Mouse (Mus musculus): ENCODE results near the gene Frmpd3.

DNA sequence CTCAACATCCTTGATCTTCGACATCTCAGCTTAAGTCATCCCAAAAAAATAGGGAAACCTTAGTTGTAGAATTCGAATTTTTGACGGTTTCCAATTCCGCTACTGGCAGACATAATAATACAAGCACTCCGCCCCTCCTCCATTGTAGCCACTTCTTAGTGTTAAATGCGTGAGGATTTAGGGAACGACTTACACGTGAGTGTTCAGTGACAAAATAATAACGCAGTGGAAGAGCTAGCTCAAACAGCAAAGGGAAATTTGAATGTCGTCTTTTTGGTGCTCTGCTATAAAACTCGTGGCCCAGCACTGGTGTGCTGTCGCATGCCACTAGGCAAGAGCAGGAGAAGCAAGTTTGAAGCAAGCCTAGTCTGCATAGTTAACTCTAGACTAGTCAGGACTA lies 115.4 kb downstream of the Frmpd3 start:
- TF ChIP-seq GATA1 (IDR thresholded peaks at IDR 0.05; ENCODE audit: borderline replicate concordance, low read length) (no peak), FLI1 (IDR thresholded peaks at IDR 0.05; ENCODE audit: low read length) (no peak)
